Mouse (Mus musculus): ENCODE measurements at regions not wholly inside any gene's neighbourhood (a gene's known extent, or its start where the extent isn't known, plus 50 kb on each side); places are given as distances from the start of the nearest gene placed in this dataset.

- Histone ChIP-seq H3K9me3 (no peaks in the 10 kb centered on the region), H3K4me2 (no peak overlapping the region), H3K4me1 (no peaks in the 10 kb centered on the region), H3K27me3 (replicated peaks) (no peaks in the 10 kb centered on the region), H3K9ac (no peak overlapping the region), H3K27ac (no peak overlapping the region), H3K36me3 (replicated peaks) (no peaks in the 10 kb centered on the region), H3K4me3 (no peak overlapping the region)
- no peak for ATAC-seq (replicated peaks)
- WGBS: 79% methylated on average over 1 of the region's 1 CpGs
These were observed 263.5 kb downstream of the Tecrl start for GRCm38 (mm10) chr5:83091483-83091882.

- no peaks in the 10 kb centered on the region for H3K36me3 ChIP-seq (replicated peaks)
- no peak overlapping the region for H3K4me2 ChIP-seq
- H3K9ac ChIP-seq: no peak overlapping the region
- no peaks in the 10 kb centered on the region for H3K4me1 ChIP-seq
- H3K27me3 ChIP-seq (replicated peaks): no peaks in the 10 kb centered on the region
- no peak for ATAC-seq (replicated peaks)
- H3K9me3 ChIP-seq: no peaks in the 10 kb centered on the region
- WGBS: 93% methylated on average over 3 of the region's 3 CpGs
- no peak overlapping the region for H3K27ac ChIP-seq
- H3K4me3 ChIP-seq: no peak overlapping the region
These were observed 300.2 kb downstream of the Tecrl start for GRCm38 (mm10) chr5:83054819-83055218.

- no peaks in the 10 kb centered on the region for H3K4me1 ChIP-seq
- H3K9me3 ChIP-seq: no peaks in the 10 kb centered on the region
- no peaks in the 10 kb centered on the region for H3K27me3 ChIP-seq (replicated peaks)
- no peak overlapping the region for H3K27ac ChIP-seq
- WGBS: 84% methylated on average over 1 of the region's 1 CpGs
- no peak overlapping the region for H3K9ac ChIP-seq
- H3K4me2 ChIP-seq: no peak overlapping the region
- H3K4me3 ChIP-seq: no peak overlapping the region
- ATAC-seq (replicated peaks): no peak
- no peaks in the 10 kb centered on the region for H3K36me3 ChIP-seq (replicated peaks)
These were observed 307.8 kb downstream of the Tecrl start for GRCm38 (mm10) chr5:83047214-83047613.

GRCm38 (mm10) chr5:83029703-83030102 lies 325.3 kb downstream of the Tecrl start:
- Histone ChIP-seq H3K4me1 (no peaks in the 10 kb centered on the region), H3K9ac (no peak overlapping the region), H3K27me3 (replicated peaks) (no peaks in the 10 kb centered on the region), H3K36me3 (replicated peaks) (no peaks in the 10 kb centered on the region), H3K27ac (no peak overlapping the region), H3K9me3 (no peaks in the 10 kb centered on the region), H3K4me3 (no peak overlapping the region), H3K4me2 (no peak overlapping the region)
- ATAC-seq (replicated peaks): no peak
- WGBS: 96% methylated on average over 2 of the region's 2 CpGs

GRCm38 (mm10) chr5:83006038-83006437 lies 349.0 kb downstream of the Tecrl start:
- Histone ChIP-seq H3K9me3 (no peaks in the 10 kb centered on the region), H3K4me1 (no peaks in the 10 kb centered on the region), H3K27ac (no peak overlapping the region), H3K4me2 (no peak overlapping the region), H3K9ac (no peak overlapping the region), H3K4me3 (no peak overlapping the region), H3K36me3 (replicated peaks) (no peaks in the 10 kb centered on the region), H3K27me3 (replicated peaks) (no peaks in the 10 kb centered on the region)
- ATAC-seq (replicated peaks): no peak

GRCm38 (mm10) chr5:82989056-82989455 lies 365.9 kb downstream of the Tecrl start:
- Histone ChIP-seq H3K4me3 (no peak overlapping the region), H3K27me3 (replicated peaks) (no peaks in the 10 kb centered on the region), H3K9me3 (no peaks in the 10 kb centered on the region), H3K36me3 (replicated peaks) (no peaks in the 10 kb centered on the region), H3K4me1 (no peaks in the 10 kb centered on the region), H3K27ac (no peak overlapping the region), H3K4me2 (no peak overlapping the region), H3K9ac (no peak overlapping the region)
- 63% methylated on average over 5 of the region's 5 CpGs for WGBS
- ATAC-seq (replicated peaks): peak; percentile 54; the same call in 1 of the 2 replicates

- Histone ChIP-seq H3K9me3 (no peaks in the 10 kb centered on the region), H3K27ac (no peak overlapping the region), H3K36me3 (replicated peaks) (no peaks in the 10 kb centered on the region), H3K4me3 (no peak overlapping the region), H3K27me3 (replicated peaks) (no peaks in the 10 kb centered on the region), H3K9ac (no peak overlapping the region), H3K4me2 (no peak overlapping the region), H3K4me1 (no peaks in the 10 kb centered on the region)
- no peak for ATAC-seq (replicated peaks)
- WGBS: 82% methylated on average over 2 of the region's 2 CpGs
These were observed 385.7 kb downstream of the Tecrl start for GRCm38 (mm10) chr5:82969315-82969714.

GRCm38 (mm10) chr5:82966824-82967223 lies 388.2 kb downstream of the Tecrl start:
- Histone ChIP-seq H3K9me3 (no peaks in the 10 kb centered on the region), H3K36me3 (replicated peaks) (no peaks in the 10 kb centered on the region), H3K4me1 (no peaks in the 10 kb centered on the region), H3K27ac (no peak overlapping the region), H3K9ac (no peak overlapping the region), H3K4me2 (no peak overlapping the region), H3K27me3 (replicated peaks) (no peaks in the 10 kb centered on the region), H3K4me3 (no peak overlapping the region)
- peak; percentile 70 for ATAC-seq (replicated peaks)
- 28% methylated on average over 3 of the region's 3 CpGs for WGBS

GRCm38 (mm10) chr5:82966180-82966579 lies 388.8 kb downstream of the Tecrl start:
- no peak overlapping the region for H3K27ac ChIP-seq
- H3K36me3 ChIP-seq (replicated peaks): no peaks in the 10 kb centered on the region
- 20% methylated on average over 5 of the region's 5 CpGs for WGBS
- no peaks in the 10 kb centered on the region for H3K4me1 ChIP-seq
- peak; percentile 89 for ATAC-seq (replicated peaks)
- H3K27me3 ChIP-seq (replicated peaks): no peaks in the 10 kb centered on the region
- H3K9ac ChIP-seq: no peak overlapping the region
- H3K4me3 ChIP-seq: no peak overlapping the region
- no peaks in the 10 kb centered on the region for H3K9me3 ChIP-seq
- H3K4me2 ChIP-seq: no peak overlapping the region

GRCm38 (mm10) chr5:82964513-82964912 lies 390.5 kb downstream of the Tecrl start:
- ATAC-seq (replicated peaks): no peak
- H3K36me3 ChIP-seq (replicated peaks): no peaks in the 10 kb centered on the region

GRCm38 (mm10) chr5:82956012-82956411 lies 399.0 kb downstream of the Tecrl start:
- ATAC-seq (replicated peaks): no peak
- no peak overlapping the region for H3K27ac ChIP-seq
- no peak overlapping the region for H3K9ac ChIP-seq
- H3K4me3 ChIP-seq: no peak overlapping the region
- H3K4me2 ChIP-seq: no peak overlapping the region
- 77% methylated on average over 3 of the region's 3 CpGs for WGBS
- no peaks in the 10 kb centered on the region for H3K4me1 ChIP-seq
- no peaks in the 10 kb centered on the region for H3K9me3 ChIP-seq
- no peaks in the 10 kb centered on the region for H3K27me3 ChIP-seq (replicated peaks)
- no peaks in the 10 kb centered on the region for H3K36me3 ChIP-seq (replicated peaks)

More at GRCm38 (mm10) chr5:82964513-82964912, 390.5 kb downstream of the Tecrl start:
- Histone ChIP-seq H3K4me1 (no peaks in the 10 kb centered on the region), H3K4me3 (no peak overlapping the region), H3K9ac (no peak overlapping the region), H3K4me2 (no peak overlapping the region), H3K27ac (no peak overlapping the region), H3K27me3 (replicated peaks) (no peaks in the 10 kb centered on the region), H3K9me3 (no peaks in the 10 kb centered on the region)
- 70% methylated on average over 3 of the region's 3 CpGs for WGBS

GRCm38 (mm10) chr5:82947060-82947459 lies 407.9 kb downstream of the Tecrl start:
- 81% methylated on average over 1 of the region's 1 CpGs for WGBS
- no peak overlapping the region for H3K4me3 ChIP-seq
- H3K27me3 ChIP-seq (replicated peaks): no peaks in the 10 kb centered on the region
- no peaks in the 10 kb centered on the region for H3K4me1 ChIP-seq
- no peak for ATAC-seq (replicated peaks)
- H3K9ac ChIP-seq: no peak overlapping the region
- H3K4me2 ChIP-seq: no peak overlapping the region
- no peaks in the 10 kb centered on the region for H3K9me3 ChIP-seq
- H3K36me3 ChIP-seq (replicated peaks): no peaks in the 10 kb centered on the region
- no peak overlapping the region for H3K27ac ChIP-seq

GRCm38 (mm10) chr5:82939786-82940185 lies 415.2 kb downstream of the Tecrl start:
- Histone ChIP-seq H3K4me1 (no peaks in the 10 kb centered on the region), H3K4me2 (no peak overlapping the region), H3K4me3 (no peak overlapping the region), H3K36me3 (replicated peaks) (no peaks in the 10 kb centered on the region), H3K27me3 (replicated peaks) (no peaks in the 10 kb centered on the region), H3K9me3 (no peaks in the 10 kb centered on the region), H3K27ac (no peak overlapping the region), H3K9ac (no peak overlapping the region)
- WGBS: 70% methylated on average over 1 of the region's 1 CpGs
- no peak for ATAC-seq (replicated peaks)

- H3K36me3 ChIP-seq (replicated peaks): no peaks in the 10 kb centered on the region
- ATAC-seq (replicated peaks): no peak
- WGBS: 29% methylated on average over 3 of the region's 3 CpGs
These were observed 455.6 kb downstream of the Tecrl start for GRCm38 (mm10) chr5:82899347-82899746.

More at GRCm38 (mm10) chr5:82899347-82899746, 455.6 kb downstream of the Tecrl start:
- Histone ChIP-seq H3K27ac (no peak overlapping the region), H3K4me3 (no peak overlapping the region), H3K9ac (no peak overlapping the region), H3K27me3 (replicated peaks) (no peaks in the 10 kb centered on the region), H3K4me2 (no peak overlapping the region), H3K9me3 (no peaks in the 10 kb centered on the region), H3K4me1 (no peaks in the 10 kb centered on the region)

Data from midbrain, embryonic 15.5 days (tissue).